Mouse (Mus musculus) lung, embryonic 16.5 days (tissue): ENCODE measurements around the gene Sel1l3. TPM values are rescaled to one million over a fixed set of nuclear protein-coding genes. Genes with fewer than 3 reads are reported as not detected.

ENCODE experiments used
- ATAC-seq: fragments of 200-750 bp; cut with Nextera tagmentation; 2 replicates; pipeline ENCODE4 v1.8.0; 2017; ENCODE audit warnings: low read depth, mild to moderate bottlenecking, moderate library complexity
- H3K27ac ChIP-seq: fragments of 300-500 bp; sonication (generic); 2 replicates; pipeline ENCODE4 v1.5.1; 2014; ENCODE audit warnings: mild to moderate bottlenecking, control low read depth, low read length
- H3K27me3 ChIP-seq: fragments of 300-500 bp; sonication (generic); 2 replicates; pipeline ENCODE4 v1.6.1; 2014; ENCODE audit warnings: low read depth, low read length, mixed read lengths; ENCODE audit not compliant: control insufficient read depth, insufficient read depth
- H3K36me3 ChIP-seq: fragments of 300-500 bp; sonication (generic); 2 replicates; pipeline ENCODE4 v1.6.1; 2014; ENCODE audit warnings: low read length; ENCODE audit not compliant: control insufficient read depth, insufficient read depth
- H3K4me1 ChIP-seq: fragments of 300-500 bp; sonication (generic); replicated peaks from 2 replicates; pipeline ENCODE4 v1.6.1; 2014; ENCODE audit warnings: low read length, mixed read lengths; ENCODE audit not compliant: control insufficient read depth, insufficient read depth
- H3K4me2 ChIP-seq: fragments of 300-500 bp; sonication (generic); 2 replicates; pipeline ENCODE4 v1.6.1; 2014; ENCODE audit warnings: low read depth, low read length, control low read depth
- H3K4me3 ChIP-seq: fragments of 300-500 bp; sonication (generic); 2 replicates; pipeline ENCODE4 v1.5.1; 2014; ENCODE audit warnings: mild to moderate bottlenecking, low read length, control low read depth
- H3K9ac ChIP-seq: fragments of 300-500 bp; sonication (generic); 2 replicates; pipeline ENCODE4 v1.6.1; 2014; ENCODE audit warnings: low read length, control low read depth
- H3K9me3 ChIP-seq: fragments of 300-500 bp; sonication (generic); 2 replicates; pipeline ENCODE4 v1.6.1; 2016; ENCODE audit warnings: low read length; ENCODE audit not compliant: control insufficient read depth
- WGBS: fragments of 180-500 bp; shearing (Covaris S2); extraction: QIAGEN DNeasy Blood & Tissue Kit; methylation state at CpG from one replicate; pipeline ENCODE4 v1.1.7; 2014; 5-methylcytosine and 5-hydroxymethylcytosine counted together
- polyA plus RNA-seq: library from polyadenylated mRNA; unstranded; fragments of >200 nt; fragmentation: Nextera tagmentation; extraction: Ambion mirVana; gene quantifications from 2 replicates; pipeline ENCODE4 v1.2.1, GENCODE M21; 2015

Sel1l3 gene
- polyA plus RNA-seq, 1 experiment from 2014 or later: 5.8 TPM

DNA sequence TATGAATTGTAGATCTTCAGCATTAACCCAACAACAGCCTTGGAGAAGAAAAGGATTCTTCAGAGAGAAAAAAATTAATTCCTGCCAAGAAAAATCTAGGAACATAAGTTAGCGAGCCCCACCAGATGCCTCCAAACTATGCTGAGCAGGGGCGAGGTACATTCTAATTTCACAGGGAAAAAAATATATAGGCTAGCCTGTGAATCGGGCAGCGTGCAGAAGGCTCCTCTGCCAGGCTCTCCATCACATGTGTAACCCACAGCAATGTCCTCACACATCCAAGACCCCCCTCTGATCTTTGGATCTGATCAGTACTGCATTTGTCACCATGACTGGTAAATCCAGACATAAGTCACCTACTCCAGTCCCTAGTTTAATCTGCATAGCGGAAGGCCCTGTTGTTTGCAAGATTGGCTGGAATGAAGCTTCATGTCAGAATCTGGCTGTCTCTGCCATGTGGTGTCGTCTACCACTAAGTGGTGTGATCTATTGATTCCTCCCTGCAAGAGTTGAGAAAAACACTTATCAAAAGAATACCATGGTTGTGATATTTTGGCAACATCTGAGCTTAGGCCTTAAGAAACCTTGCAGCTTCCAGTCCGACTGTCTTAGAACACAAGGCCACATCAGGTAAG, 29.3 kb upstream of the Sel1l3 start:
- no peaks in the 10 kb centered on the region for H3K9me3 ChIP-seq
- H3K9ac ChIP-seq: no peak overlapping the region
- H3K27me3 ChIP-seq: no peaks in the 10 kb centered on the region
- H3K27ac ChIP-seq: no peak overlapping the region
- ATAC-seq: no peak
- no peaks in the 10 kb centered on the region for H3K36me3 ChIP-seq
- peaks cover 4% of the 10 kb centered on the region; the same call in 1 of the 2 replicates for H3K4me1 ChIP-seq
- no peak overlapping the region for H3K4me2 ChIP-seq
- WGBS: 74% methylated on average over 7 of the region's 7 CpGs
- no peak overlapping the region for H3K4me3 ChIP-seq

DNA sequence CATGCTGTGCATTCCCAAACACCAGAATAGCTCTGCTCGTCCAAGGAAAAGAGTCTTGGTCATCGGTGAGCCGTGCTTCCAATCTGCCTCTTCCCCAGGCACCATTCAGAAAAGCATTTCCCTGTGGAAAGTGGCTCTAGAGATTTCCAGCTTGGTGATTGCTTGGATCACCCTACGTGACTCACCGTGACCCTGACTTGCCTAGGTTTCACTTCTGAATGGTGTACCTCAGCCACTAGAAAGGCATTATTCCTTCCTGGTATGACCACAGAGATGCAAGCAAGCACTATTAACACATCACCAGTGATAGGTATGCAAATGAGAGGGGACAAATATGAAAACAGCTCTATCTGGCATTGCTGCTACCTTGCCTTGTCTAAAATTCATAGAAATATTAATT, 28.2 kb upstream of the Sel1l3 start:
- WGBS: 70% methylated on average over 5 of the region's 5 CpGs
- Histone ChIP-seq H3K9ac (no peak overlapping the region), H3K4me1 (peaks cover 4% of the 10 kb centered on the region; the same call in 1 of the 2 replicates), H3K9me3 (no peaks in the 10 kb centered on the region), H3K4me3 (no peak overlapping the region), H3K27me3 (no peaks in the 10 kb centered on the region), H3K27ac (no peak overlapping the region), H3K36me3 (no peaks in the 10 kb centered on the region), H3K4me2 (no peak overlapping the region)
- no peak for ATAC-seq

DNA sequence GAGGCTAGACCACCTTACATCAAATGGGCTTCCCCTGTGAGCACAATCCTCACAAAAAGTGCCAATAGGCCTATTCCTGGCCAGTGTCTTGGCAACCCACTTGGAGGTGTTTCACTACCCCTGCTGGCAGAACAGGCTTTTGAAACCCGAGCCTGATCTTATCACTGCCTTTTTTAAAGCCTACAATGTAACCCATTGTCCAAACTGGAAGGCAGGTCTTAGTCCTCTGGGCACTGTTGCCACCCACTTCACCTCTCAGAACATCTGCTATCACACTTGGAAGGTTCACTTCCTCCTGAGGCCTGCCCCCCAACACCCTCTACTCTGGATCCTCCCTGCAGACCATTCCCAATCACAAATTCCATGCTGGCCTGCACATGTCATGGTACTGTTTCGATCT, 27.4 kb upstream of the Sel1l3 start:
- Histone ChIP-seq H3K4me1 (peaks cover 5% of the 10 kb centered on the region; the same call in 1 of the 2 replicates), H3K27ac (no peak overlapping the region), H3K36me3 (no peaks in the 10 kb centered on the region), H3K4me2 (no peak overlapping the region), H3K9ac (no peak overlapping the region), H3K27me3 (no peaks in the 10 kb centered on the region), H3K4me3 (no peak overlapping the region), H3K9me3 (no peaks in the 10 kb centered on the region)
- WGBS: 42% methylated on average over 2 of the region's 2 CpGs
- ATAC-seq: peak; percentile 74

DNA sequence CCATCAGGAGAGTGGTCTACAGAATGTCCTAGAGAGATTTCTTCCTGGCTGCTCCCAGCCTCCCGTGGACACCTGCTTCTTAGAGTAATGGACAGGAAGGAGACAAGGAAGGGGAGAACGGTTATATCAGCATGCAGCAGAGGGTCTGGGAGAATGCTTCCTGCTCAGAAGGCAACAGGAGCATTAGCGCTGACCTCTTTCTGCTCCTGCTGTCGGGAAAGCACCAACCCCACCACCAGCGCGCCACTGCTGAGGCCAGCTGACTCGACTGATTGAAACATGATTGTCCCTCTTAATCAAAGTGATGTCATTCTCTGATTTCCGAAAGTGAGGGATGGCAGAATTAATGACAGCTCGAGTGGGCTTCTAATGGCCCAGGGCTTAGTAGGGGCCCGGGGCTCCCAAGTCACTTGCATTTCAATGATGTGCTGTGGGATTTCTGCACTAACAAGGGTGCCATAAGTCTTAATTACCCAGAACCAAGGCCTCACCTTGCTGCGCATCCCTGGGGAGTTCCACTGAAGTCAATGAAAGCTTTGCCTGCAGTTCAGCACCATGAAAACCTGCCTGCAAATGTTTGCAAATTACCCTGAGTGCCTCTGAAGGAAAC, 26.2 kb upstream of the Sel1l3 start:
- no peaks in the 10 kb centered on the region for H3K36me3 ChIP-seq
- no peaks in the 10 kb centered on the region for H3K27me3 ChIP-seq
- 49% methylated on average over 11 of the region's 11 CpGs for WGBS
- no peak overlapping the region; the same call in 1 of the 2 replicates for H3K27ac ChIP-seq
- H3K4me2 ChIP-seq: no peak overlapping the region
- no peak for ATAC-seq
- H3K9ac ChIP-seq: no peak overlapping the region
- peaks cover 11% of the 10 kb centered on the region for H3K4me1 ChIP-seq
- no peak overlapping the region for H3K4me3 ChIP-seq
- H3K9me3 ChIP-seq: no peaks in the 10 kb centered on the region

DNA sequence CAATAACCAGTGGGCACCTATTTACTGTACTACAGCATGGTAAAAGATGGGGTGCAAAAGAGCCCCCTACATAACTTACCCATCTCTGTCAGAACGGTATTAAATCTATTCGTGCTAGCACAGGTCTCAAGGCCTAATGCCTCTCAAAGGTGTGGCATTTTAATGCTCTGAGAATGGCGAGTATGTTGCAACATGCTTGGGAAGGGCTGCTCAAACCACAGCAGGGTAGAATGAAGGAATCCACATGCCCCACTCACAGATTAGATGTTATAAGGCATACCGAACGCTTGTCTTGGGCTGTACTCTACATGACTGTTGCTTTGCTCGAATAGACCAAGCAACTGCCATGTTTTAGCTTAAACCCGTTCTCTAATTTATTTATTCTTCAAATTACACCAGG, 25.5 kb upstream of the Sel1l3 start:
- Histone ChIP-seq H3K9me3 (no peaks in the 10 kb centered on the region), H3K27ac (no peak overlapping the region), H3K4me3 (no peak overlapping the region), H3K4me1 (peaks cover 11% of the 10 kb centered on the region), H3K27me3 (no peaks in the 10 kb centered on the region), H3K4me2 (no peak overlapping the region), H3K9ac (no peak overlapping the region), H3K36me3 (no peaks in the 10 kb centered on the region)
- 80% methylated on average over 7 of the region's 7 CpGs for WGBS
- no peak for ATAC-seq

DNA sequence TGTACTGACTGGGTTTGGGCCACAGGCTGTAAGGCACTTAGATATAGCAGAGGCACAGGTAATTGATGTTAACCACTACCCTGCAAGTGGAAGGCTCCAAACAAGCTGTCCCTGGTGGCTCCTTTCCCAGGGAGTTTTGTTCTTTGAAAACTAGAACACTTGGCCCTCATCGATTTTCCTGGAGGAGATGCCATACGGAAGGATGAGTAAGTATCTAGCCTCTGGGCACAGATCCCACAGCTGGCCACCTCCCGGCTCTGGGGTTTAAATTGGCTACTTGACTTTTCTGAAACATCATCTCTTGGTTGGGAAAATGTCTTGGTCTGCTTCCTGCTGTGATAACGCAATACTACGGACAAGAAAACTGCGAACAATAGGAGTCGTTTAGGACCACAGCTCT, 25.0 kb upstream of the Sel1l3 start:
- Histone ChIP-seq H3K9me3 (no peaks in the 10 kb centered on the region), H3K4me1 (peaks cover 9% of the 10 kb centered on the region), H3K27ac (no peak overlapping the region), H3K4me2 (no peak overlapping the region), H3K27me3 (no peaks in the 10 kb centered on the region), H3K9ac (no peak overlapping the region), H3K36me3 (no peaks in the 10 kb centered on the region), H3K4me3 (no peak overlapping the region)
- 81% methylated on average over 7 of the region's 7 CpGs for WGBS
- ATAC-seq: no peak

DNA sequence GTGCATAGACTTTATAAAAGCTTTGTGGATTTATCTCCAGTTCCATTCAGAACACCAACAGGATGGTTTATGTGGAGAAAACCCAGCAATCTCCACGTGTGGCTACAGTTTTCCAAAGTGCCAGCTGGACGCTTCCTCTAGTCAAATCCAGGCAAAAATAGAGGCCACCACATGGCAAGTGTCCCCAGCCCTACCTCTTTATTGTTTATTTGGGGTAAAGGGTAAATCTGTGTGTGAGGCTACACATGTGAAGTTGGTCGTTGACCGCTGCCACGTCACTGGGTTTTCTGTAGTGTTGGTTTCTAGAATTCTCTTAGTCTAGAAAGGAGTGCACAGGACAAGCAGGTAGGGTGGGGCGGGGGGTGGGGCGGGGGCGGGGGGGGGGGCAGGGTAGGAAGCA, 23.0 kb upstream of the Sel1l3 start:
- no peak for ATAC-seq

DNA sequence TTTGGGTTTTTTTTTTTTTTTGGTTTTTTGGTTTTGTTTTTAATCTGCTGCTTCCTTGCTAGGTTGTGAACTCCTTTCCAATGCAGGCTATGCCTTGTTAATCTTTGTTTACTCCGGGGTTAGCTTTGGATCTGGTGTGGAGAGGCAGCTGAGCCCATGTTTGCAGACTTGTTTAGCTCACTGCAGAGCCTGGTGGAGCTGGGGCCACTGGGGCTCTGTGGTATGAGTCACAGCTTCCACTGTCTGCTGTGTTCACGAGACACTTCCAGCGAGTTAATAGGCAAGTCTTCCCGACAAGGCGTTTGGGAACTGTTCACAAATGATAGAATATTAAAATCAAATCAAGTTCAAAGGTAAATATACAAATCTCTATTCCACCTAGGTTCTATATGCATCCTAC, 22.4 kb upstream of the Sel1l3 start:
- H3K4me1 ChIP-seq: peaks cover 7% of the 10 kb centered on the region
- no peak overlapping the region for H3K27ac ChIP-seq
- H3K9me3 ChIP-seq: no peaks in the 10 kb centered on the region
- no peak overlapping the region for H3K9ac ChIP-seq
- WGBS: 5% methylated on average over 5 of the region's 5 CpGs
- peak; percentile 32; the same call in 1 of the 2 replicates for ATAC-seq
- H3K4me3 ChIP-seq: no peak overlapping the region
- no peak overlapping the region for H3K4me2 ChIP-seq
- no peaks in the 10 kb centered on the region for H3K36me3 ChIP-seq
- H3K27me3 ChIP-seq: no peaks in the 10 kb centered on the region

More for the DNA sequence above, 23.0 kb upstream of the Sel1l3 start:
- no peaks in the 10 kb centered on the region for H3K36me3 ChIP-seq
- H3K27me3 ChIP-seq: no peaks in the 10 kb centered on the region
- H3K27ac ChIP-seq: no peak overlapping the region
- H3K4me1 ChIP-seq: peaks cover 7% of the 10 kb centered on the region
- H3K9me3 ChIP-seq: no peaks in the 10 kb centered on the region
- no peak overlapping the region for H3K4me3 ChIP-seq
- H3K9ac ChIP-seq: no peak overlapping the region
- H3K4me2 ChIP-seq: no peak overlapping the region
- WGBS: 77% methylated on average over 7 of the region's 8 CpGs

DNA sequence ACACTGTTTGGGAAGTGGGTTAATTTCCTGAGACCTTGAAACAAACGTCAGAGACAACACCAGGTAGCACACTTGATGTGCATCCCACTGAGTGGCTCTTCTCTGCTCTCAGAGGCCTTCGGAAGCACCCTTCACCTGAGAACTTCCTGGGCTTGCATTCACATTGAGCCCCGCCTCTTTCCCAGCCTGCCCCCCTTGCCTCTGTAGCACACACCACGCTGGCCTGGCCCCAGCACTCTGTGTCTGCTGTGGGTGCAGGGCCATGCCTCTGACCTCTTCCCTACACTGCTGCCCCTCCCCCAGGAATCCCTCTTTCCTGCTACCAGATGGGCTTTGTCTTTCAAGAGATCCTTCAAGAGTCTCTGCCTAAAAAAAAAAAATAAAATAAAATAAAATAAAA, 21.8 kb upstream of the Sel1l3 start:
- no peak overlapping the region for H3K4me3 ChIP-seq
- peaks cover 7% of the 10 kb centered on the region for H3K4me1 ChIP-seq
- H3K4me2 ChIP-seq: no peak overlapping the region
- H3K27ac ChIP-seq: no peak overlapping the region
- H3K27me3 ChIP-seq: no peaks in the 10 kb centered on the region
- no peaks in the 10 kb centered on the region for H3K36me3 ChIP-seq
- WGBS: 13% methylated on average over 4 of the region's 4 CpGs
- no peaks in the 10 kb centered on the region for H3K9me3 ChIP-seq
- ATAC-seq: peak; percentile 88
- H3K9ac ChIP-seq: no peak overlapping the region
